Mouse (Mus musculus): ENCODE data around the gene Commd4. TPM values are rescaled to one million over a fixed set of nuclear protein-coding genes. Genes with fewer than 3 reads are reported as not detected.
"Not testable (repeated sequence)": the region's sequence is repeated elsewhere in the genome, so short reads cannot be mapped to it uniquely, and the experiment has no call there.

Commd4 gene
- 43.8 and 50.3 TPM in 2 replicates for polyA plus RNA-seq (2015; fragmentation: Nextera tagmentation; extraction: Ambion mirVana)

- Histone ChIP-seq H3K9me3 (replicated peaks; ENCODE audit: control insufficient read depth, low read length) (no peaks in the 10 kb centered on the region), H3K4me1 (ENCODE audit: control insufficient read depth, low read depth, low read length) (peaks cover 5% of the 10 kb centered on the region), H3K4me3 (ENCODE audit: low read depth, low read length) (peak within 1 kb of the TSS; percentile 78), H3K27ac (ENCODE audit: low read length) (no peak within 1 kb of the TSS), H3K9ac (ENCODE audit: low read depth, low read length) (peak within 1 kb of the TSS; percentile 76), H3K36me3 (ENCODE audit: control insufficient read depth, insufficient read depth) (peaks cover 4% of the 10 kb centered on the region; the same call in 1 of the 2 replicates), H3K27me3 (ENCODE audit: control insufficient read depth, insufficient read depth, low read depth, low read length) (no peaks in the 10 kb centered on the region), H3K4me2 (ENCODE audit: low read depth, low read length) (peak within 1 kb of the TSS; percentile 81)
- WGBS (ENCODE audit: insufficient replicate concordance), result under 1% methylated on average over 24 of the region's 24 CpGs
- peak; percentile 80 for ATAC-seq (ENCODE audit: low read depth)
These were observed at the start of gene Commd4 for GRCm38 (mm10) chr9:57158013-57158470. Gene Commd4, minus strand, starts transcription at chr9:57158331.

- no peak overlapping the region for H3K27ac ChIP-seq (ENCODE audit: low read length)
- no peak for ATAC-seq (ENCODE audit: low read depth)
- no peak overlapping the region for H3K4me2 ChIP-seq (ENCODE audit: low read depth, low read length)
- no peaks in the 10 kb centered on the region for H3K27me3 ChIP-seq (ENCODE audit: control insufficient read depth, insufficient read depth, low read depth, low read length)
- H3K36me3 ChIP-seq (ENCODE audit: control insufficient read depth, insufficient read depth), result no peaks in the 10 kb centered on the region
- H3K4me3 ChIP-seq (ENCODE audit: low read depth, low read length), result no peak overlapping the region
- no peak overlapping the region for H3K9ac ChIP-seq (ENCODE audit: low read depth, low read length)
- no peaks in the 10 kb centered on the region for H3K4me1 ChIP-seq (ENCODE audit: control insufficient read depth, low read depth, low read length)
- H3K9me3 ChIP-seq (replicated peaks; ENCODE audit: control insufficient read depth, low read length), result no peaks in the 10 kb centered on the region
- 48% methylated on average over 2 of the region's 2 CpGs for WGBS (ENCODE audit: insufficient replicate concordance)
These were observed 48.8 kb upstream of the Commd4 start for GRCm38 (mm10) chr9:57206896-57207295.

- not testable (repeated sequence) for H3K9me3 ChIP-seq (replicated peaks; ENCODE audit: control insufficient read depth, low read length); H3K27me3 ChIP-seq (ENCODE audit: control insufficient read depth, insufficient read depth, low read depth, low read length); H3K36me3 ChIP-seq (ENCODE audit: control insufficient read depth, insufficient read depth); ATAC-seq (ENCODE audit: low read depth); H3K4me1 ChIP-seq (ENCODE audit: control insufficient read depth, low read depth, low read length); H3K4me3 ChIP-seq (ENCODE audit: low read depth, low read length); H3K9ac ChIP-seq (ENCODE audit: low read depth, low read length); H3K27ac ChIP-seq (ENCODE audit: low read length); H3K4me2 ChIP-seq (ENCODE audit: low read depth, low read length)
- 41% methylated on average over 13 of the region's 13 CpGs for WGBS (ENCODE audit: insufficient replicate concordance)
These were observed 45.4 kb upstream of the Commd4 start for GRCm38 (mm10) chr9:57203571-57203970.

GRCm38 (mm10) chr9:57202981-57203380, 44.9 kb upstream of the Commd4 start:
- ATAC-seq (ENCODE audit: low read depth), result no peak
- Histone ChIP-seq H3K27me3 (ENCODE audit: control insufficient read depth, insufficient read depth, low read depth, low read length) (no peaks in the 10 kb centered on the region), H3K9me3 (replicated peaks; ENCODE audit: control insufficient read depth, low read length) (no peaks in the 10 kb centered on the region), H3K36me3 (ENCODE audit: control insufficient read depth, insufficient read depth) (no peaks in the 10 kb centered on the region), H3K4me1 (ENCODE audit: control insufficient read depth, low read depth, low read length) (no peaks in the 10 kb centered on the region), H3K9ac (ENCODE audit: low read depth, low read length) (no peak overlapping the region), H3K4me3 (ENCODE audit: low read depth, low read length) (no peak overlapping the region), H3K27ac (ENCODE audit: low read length) (no peak overlapping the region), H3K4me2 (ENCODE audit: low read depth, low read length) (no peak overlapping the region)
- whole genome bisulfite sequencing (ENCODE audit: insufficient replicate concordance), result 56% methylated on average over 7 of the region's 7 CpGs

- H3K9ac ChIP-seq (ENCODE audit: low read depth, low read length), result no peak overlapping the region
- 48% methylated on average over 8 of the region's 8 CpGs for WGBS (ENCODE audit: insufficient replicate concordance)
- H3K27me3 ChIP-seq (ENCODE audit: control insufficient read depth, insufficient read depth, low read depth, low read length), result no peaks in the 10 kb centered on the region
- no peaks in the 10 kb centered on the region for H3K36me3 ChIP-seq (ENCODE audit: control insufficient read depth, insufficient read depth)
- H3K4me1 ChIP-seq (ENCODE audit: control insufficient read depth, low read depth, low read length), result no peaks in the 10 kb centered on the region
- H3K4me3 ChIP-seq (ENCODE audit: low read depth, low read length), result no peak overlapping the region
- ATAC-seq (ENCODE audit: low read depth), result no peak
- no peaks in the 10 kb centered on the region for H3K9me3 ChIP-seq (replicated peaks; ENCODE audit: control insufficient read depth, low read length)
- no peak overlapping the region for H3K27ac ChIP-seq (ENCODE audit: low read length)
- no peak overlapping the region for H3K4me2 ChIP-seq (ENCODE audit: low read depth, low read length)
These were observed 39.3 kb upstream of the Commd4 start for GRCm38 (mm10) chr9:57197414-57197813.

- Histone ChIP-seq H3K4me1 (ENCODE audit: control insufficient read depth, low read depth, low read length) (no peaks in the 10 kb centered on the region), H3K4me3 (ENCODE audit: low read depth, low read length) (no peak overlapping the region), H3K27ac (ENCODE audit: low read length) (no peak overlapping the region), H3K9ac (ENCODE audit: low read depth, low read length) (no peak overlapping the region), H3K9me3 (replicated peaks; ENCODE audit: control insufficient read depth, low read length) (no peaks in the 10 kb centered on the region), H3K4me2 (ENCODE audit: low read depth, low read length) (no peak overlapping the region), H3K27me3 (ENCODE audit: control insufficient read depth, insufficient read depth, low read depth, low read length) (no peaks in the 10 kb centered on the region), H3K36me3 (ENCODE audit: control insufficient read depth, insufficient read depth) (no peaks in the 10 kb centered on the region)
- ATAC-seq (ENCODE audit: low read depth), result no peak
- 34% methylated on average over 3 of the region's 3 CpGs for WGBS (ENCODE audit: insufficient replicate concordance)
These were observed 38.6 kb upstream of the Commd4 start for GRCm38 (mm10) chr9:57196708-57197107.

- H3K27me3 ChIP-seq (ENCODE audit: control insufficient read depth, insufficient read depth, low read depth, low read length), result no peaks in the 10 kb centered on the region
These were observed 10.3 kb upstream of the Commd4 start for GRCm38 (mm10) chr9:57168411-57168810.

GRCm38 (mm10) chr9:57166173-57166572, 8.0 kb upstream of the Commd4 start:
- H3K36me3 ChIP-seq (ENCODE audit: control insufficient read depth, insufficient read depth), result no peaks in the 10 kb centered on the region
- no peaks in the 10 kb centered on the region for H3K4me1 ChIP-seq (ENCODE audit: control insufficient read depth, low read depth, low read length)
- no peak for ATAC-seq (ENCODE audit: low read depth)
- H3K4me2 ChIP-seq (ENCODE audit: low read depth, low read length), result no peak overlapping the region
- no peak overlapping the region for H3K4me3 ChIP-seq (ENCODE audit: low read depth, low read length)
- no peak overlapping the region for H3K27ac ChIP-seq (ENCODE audit: low read length)
- no peak overlapping the region for H3K9ac ChIP-seq (ENCODE audit: low read depth, low read length)
- no peaks in the 10 kb centered on the region for H3K27me3 ChIP-seq (ENCODE audit: control insufficient read depth, insufficient read depth, low read depth, low read length)
- no peaks in the 10 kb centered on the region for H3K9me3 ChIP-seq (replicated peaks; ENCODE audit: control insufficient read depth, low read length)
- 61% methylated on average over 2 of the region's 2 CpGs for WGBS (ENCODE audit: insufficient replicate concordance)

More at GRCm38 (mm10) chr9:57168411-57168810, 10.3 kb upstream of the Commd4 start:
- Histone ChIP-seq H3K4me1 (ENCODE audit: control insufficient read depth, low read depth, low read length) (no peaks in the 10 kb centered on the region), H3K9me3 (replicated peaks; ENCODE audit: control insufficient read depth, low read length) (no peaks in the 10 kb centered on the region), H3K36me3 (ENCODE audit: control insufficient read depth, insufficient read depth) (no peaks in the 10 kb centered on the region), H3K4me2 (ENCODE audit: low read depth, low read length) (no peak overlapping the region), H3K9ac (ENCODE audit: low read depth, low read length) (no peak overlapping the region), H3K27ac (ENCODE audit: low read length) (no peak overlapping the region), H3K4me3 (ENCODE audit: low read depth, low read length) (no peak overlapping the region)
- WGBS (ENCODE audit: insufficient replicate concordance), result 55% methylated on average over 5 of the region's 5 CpGs
- ATAC-seq (ENCODE audit: low read depth), result no peak

- Histone ChIP-seq H3K4me2 (ENCODE audit: low read depth, low read length) (no peak overlapping the region), H3K27ac (ENCODE audit: low read length) (no peak overlapping the region), H3K27me3 (ENCODE audit: control insufficient read depth, insufficient read depth, low read depth, low read length) (no peaks in the 10 kb centered on the region), H3K36me3 (ENCODE audit: control insufficient read depth, insufficient read depth) (no peaks in the 10 kb centered on the region), H3K4me3 (ENCODE audit: low read depth, low read length) (no peak overlapping the region), H3K9ac (ENCODE audit: low read depth, low read length) (no peak overlapping the region), H3K9me3 (replicated peaks; ENCODE audit: control insufficient read depth, low read length) (no peaks in the 10 kb centered on the region), H3K4me1 (ENCODE audit: control insufficient read depth, low read depth, low read length) (no peaks in the 10 kb centered on the region; the same call in 1 of the 2 replicates)
- 32% methylated on average over 2 of the region's 2 CpGs for WGBS (ENCODE audit: insufficient replicate concordance)
- no peak for ATAC-seq (ENCODE audit: low read depth)
These were observed 5.0 kb upstream of the Commd4 start for GRCm38 (mm10) chr9:57163137-57163536.
